Mouse (Mus musculus) ovary, postnatal 36 days (tissue): ENCODE data around the gene Robo1.

ENCODE experiments used
- DNase-seq: peaks from one replicate; pipeline ENCODE4 v3.0.0; 2022; ENCODE audit warnings: low spot score, mixed read lengths

Gene Robo1

DNA sequence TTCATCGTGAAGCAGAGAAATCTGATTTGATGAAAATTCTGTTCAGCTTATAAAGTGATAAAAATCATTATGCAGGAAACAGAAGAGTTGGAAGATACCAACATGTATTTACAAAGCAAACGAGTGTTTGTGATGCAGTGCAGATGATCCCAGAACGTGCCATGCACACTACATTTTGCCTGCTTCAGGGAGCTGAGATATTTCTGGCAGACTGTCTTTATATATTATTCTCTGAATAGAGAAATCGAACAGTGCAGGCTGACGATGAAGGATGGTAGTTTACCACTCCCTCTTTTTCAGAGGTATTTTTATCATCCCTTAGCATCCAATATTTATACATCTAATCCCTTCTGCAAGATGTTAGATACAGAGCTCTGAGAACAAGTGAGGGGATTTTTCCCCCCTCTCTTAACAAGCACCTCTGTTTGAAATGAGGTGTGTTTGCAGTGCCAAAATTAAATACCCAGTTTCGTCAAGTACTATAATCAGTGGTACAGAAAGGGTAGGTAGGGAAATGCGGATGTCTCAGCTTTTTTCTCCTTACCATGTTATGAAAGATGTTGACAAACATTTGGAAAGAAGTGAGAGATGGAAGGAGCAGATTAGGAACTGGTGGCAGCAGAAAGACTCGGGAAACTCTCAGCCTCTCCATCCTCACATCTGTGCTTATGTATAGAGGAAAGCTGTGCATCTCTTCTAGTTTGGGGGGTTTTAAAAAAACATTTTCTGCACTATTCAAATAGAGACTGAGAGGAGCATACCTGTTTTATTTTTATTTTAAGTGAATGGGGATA, at the start of gene Robo1:
Gene Robo1 (plus strand): TSS at position 770 of the 794 bp plus-strand sequence.
- DNase-seq, result no peak

DNA sequence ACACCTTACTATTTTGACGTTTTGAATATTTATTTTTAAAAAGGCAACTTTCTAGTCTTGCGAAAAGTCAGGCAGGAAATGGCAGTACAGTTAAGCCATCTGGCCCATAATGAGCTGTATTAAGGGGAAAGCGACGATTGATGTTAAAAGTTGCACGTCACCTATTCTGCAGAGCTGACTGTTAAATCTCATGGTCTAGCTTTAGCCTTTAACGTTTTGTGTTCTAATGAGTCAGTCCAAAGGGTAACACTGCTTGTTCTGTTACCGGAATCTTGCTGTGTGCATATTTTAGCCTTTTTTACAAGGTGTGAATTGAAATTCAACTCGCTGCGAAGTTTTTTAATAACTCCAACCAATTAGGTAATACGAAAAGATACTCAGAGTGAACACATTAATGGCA, 40.3 kb upstream of the Robo1 start:
- no peak for DNase-seq

DNA sequence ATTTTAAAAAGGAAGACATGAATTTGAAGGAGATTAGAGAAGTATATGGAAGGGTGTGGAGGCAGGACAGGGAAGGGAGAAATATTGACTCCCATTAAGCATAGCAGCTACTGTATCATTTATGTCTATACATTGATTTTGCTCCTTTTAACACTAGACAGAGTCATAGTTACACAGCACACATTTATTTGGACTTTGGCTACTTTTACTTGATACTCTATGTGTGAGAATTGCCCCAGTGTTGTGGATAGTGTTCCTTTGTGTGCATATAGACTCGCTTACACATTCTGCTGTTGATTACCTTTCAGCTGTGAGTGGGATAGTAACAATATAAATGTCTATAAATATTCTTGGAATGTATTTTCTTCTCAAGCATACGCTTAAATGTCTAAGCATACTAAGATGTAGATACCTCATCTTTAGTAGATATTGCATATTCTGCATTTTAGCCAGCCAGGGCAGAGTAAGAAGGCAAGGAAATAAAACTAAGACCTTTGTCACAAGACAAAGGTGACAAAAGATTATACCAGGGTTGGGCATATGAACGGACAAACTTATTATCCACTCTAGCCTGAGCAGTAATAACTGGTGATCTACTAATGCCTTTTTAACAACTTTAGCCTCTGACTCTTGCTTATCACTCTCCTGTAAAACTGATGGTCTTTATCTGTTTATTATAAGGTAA, 31.6 kb upstream of the Robo1 start:
- DNase-seq, result no peak

DNA sequence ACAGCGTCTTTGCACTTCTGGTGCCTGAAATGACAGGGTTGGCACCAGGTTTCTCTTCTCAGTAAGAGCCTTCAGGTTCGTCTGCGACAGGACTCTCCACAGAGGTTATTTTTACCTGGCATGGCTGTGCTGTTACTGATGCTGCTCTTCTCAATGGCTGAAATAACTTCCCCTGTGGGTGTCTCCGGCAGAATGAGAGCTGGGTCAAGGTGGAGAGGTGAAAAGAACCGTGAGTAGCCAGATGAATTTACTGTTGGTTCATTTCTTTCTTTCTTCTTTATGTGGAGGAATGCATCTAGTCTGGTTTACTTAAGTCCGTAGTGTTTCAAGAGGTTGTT, 194 bp downstream of the Robo1 start:
- DNase-seq, result no peak

DNA sequence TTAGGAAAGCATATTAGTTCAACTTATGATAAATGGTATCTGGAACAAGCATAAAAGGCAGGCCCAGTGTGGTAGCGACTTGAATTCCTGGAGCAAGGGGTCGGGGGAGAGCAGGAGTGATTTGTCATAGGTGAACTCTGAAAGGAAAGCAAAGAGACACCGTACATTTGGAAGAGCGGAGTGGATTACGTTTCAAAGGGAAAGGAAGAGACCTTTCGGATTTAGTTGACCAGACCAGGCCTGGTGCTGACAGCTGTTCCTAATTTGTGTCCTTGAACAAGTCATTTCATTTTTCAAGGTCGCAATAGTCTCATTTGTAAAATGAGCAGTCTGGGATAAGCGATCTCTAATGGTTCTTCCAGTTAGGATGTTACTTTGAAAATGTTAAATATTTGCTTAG, 19.2 kb downstream of the Robo1 start:
- DNase-seq, result no peak

DNA sequence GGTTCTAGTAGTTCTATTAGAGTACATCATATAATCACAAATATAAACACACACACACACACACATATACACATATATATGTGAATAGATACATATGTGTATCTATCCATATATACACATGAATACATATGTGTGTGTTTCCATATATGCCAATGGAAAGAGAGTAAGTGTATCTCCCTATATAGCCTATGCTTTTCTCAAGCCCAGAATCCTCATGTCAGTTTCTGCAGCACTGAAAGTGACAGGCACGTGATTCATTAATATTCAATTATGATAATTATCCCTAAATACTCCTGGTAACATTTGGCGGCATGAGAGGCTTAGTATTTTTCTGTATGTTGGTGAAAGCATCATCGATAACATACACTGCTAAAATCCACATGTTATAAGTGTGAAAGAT, 20.5 kb downstream of the Robo1 start:
- DNase-seq, result no peak

DNA sequence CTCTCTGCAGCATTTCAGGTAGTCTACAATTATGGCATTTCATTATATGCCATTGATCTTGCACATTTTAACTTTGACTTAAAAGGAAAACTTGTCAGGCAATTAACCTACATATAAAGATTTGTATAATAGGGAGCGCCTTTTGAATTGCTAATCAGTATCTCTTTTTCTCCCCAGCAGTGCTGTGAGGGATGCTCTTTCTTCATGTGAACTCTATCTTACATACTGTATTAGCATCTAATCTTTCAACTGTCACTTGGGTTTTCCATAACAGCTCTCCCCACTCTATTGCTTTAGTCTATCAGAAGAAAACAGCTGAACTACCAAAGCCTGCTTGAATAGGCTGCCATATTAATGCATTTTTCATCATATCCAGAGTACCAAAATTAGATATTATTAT, 29.7 kb downstream of the Robo1 start:
- DNase-seq, result no peak

DNA sequence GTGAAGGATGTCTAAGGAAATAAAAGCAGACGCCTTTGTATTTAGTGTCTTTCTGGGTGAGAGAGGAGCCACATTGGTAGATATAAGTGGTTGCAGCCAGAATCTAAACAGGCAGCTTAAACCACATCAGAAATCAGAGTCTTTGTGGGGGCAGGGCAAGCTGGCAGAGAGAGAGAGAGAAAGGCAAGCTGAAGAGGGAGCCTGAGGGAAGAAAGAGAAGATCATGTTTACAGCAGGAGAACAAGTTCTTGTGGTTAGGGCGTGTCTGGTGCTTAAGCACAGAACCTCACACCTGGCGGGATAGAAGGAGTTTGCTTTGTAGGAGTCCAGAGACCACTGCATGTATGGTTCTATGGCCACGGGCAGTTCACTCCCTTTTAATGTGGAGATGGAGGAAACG, 42.3 kb downstream of the Robo1 start:
- no peak for DNase-seq

DNA sequence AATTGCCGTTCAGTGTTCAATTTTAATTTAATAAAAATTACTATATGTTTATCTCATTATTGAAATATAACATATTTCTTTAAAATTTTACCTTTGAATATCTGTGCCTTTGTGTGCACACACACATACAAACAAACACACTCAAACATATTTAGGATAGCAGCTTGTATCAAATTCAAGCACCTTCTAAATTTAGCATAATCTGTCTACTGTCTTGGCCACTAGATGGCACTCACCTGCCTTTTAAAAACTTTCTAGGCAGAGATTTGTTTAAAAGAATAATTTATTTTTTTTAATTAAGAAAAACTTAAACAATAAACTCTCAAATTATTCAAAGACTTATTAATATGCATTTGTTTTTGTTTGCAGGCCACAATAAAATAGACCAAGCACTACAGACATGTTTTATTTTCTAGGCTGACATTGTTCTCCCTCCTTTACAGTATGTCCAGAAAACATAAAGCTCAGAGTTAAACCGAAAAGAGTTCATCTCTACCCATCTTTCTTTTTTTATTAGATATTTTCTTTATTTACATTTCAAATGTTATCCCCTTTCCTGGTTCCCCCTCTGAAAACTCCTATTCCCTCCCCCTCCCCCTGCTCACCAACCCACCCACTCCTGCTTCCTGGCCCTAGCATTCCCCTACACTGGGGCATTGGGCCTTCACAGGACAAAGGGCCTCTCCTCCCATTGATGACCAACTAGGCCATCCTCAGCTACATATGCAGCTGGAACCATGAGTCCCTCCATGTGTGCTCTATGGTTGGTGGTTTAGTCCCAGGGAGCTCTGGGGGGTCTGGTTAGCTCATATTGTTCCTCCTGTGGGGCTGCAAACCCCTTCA, 48.6 kb downstream of the Robo1 start:
- no peak for DNase-seq

DNA sequence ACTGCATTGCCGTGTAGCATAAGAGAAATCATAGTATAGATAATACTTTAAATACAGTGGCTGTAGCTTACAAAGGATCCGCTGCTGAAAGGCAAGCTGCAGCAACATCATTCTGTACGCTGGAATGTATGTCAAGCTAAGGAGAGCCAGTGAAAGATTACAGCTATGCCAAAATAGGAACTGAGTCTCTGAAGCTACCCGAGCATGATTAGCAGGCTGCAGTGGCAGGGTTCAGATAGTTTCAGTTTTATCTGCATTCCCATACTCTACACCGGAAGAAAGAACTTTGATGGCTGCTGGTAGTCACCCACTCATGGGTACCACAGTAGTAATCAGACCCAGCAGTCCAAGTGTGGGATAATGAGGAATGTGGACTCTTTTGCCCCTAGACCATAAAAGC, 68.8 kb downstream of the Robo1 start:
- no peak for DNase-seq

DNA sequence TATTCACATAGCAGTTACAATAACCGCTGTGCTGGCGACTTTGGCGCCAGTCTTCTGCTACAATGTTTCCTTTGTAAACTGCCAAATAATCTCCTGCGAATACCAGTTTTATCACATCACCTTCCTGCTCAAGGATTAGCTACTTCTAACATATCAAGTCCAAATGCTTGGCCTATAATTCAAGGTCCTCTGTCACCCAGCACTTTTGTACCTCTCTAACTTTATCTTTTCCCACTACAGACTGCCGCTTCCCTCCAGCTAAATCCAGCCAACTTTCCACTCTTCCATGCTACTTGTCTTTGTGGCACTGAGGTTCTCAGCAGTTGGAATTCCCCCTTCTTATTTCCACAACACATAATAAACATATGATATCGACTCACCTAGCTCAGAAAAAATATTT, 73.7 kb downstream of the Robo1 start:
- no peak for DNase-seq

DNA sequence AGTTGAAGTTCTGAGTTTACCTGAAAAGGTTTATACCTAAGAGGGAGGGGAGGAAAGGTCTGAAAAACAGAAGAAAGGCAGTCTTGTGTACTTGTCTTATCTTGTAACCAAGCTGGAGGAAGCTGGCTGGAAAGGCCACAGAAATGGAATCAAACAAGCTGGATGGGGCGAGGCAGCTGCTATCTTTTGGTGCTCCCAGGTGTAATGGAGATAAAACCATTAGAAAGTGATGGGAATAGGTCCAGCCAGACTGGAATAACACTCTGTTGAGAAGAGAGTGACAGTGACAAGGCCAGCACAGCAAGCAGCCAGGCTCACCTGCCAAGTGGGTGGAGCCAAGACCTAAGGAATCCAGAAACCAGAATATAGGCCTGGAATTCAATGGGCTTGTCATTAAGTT, 75.5 kb downstream of the Robo1 start:
- no peak for DNase-seq

DNA sequence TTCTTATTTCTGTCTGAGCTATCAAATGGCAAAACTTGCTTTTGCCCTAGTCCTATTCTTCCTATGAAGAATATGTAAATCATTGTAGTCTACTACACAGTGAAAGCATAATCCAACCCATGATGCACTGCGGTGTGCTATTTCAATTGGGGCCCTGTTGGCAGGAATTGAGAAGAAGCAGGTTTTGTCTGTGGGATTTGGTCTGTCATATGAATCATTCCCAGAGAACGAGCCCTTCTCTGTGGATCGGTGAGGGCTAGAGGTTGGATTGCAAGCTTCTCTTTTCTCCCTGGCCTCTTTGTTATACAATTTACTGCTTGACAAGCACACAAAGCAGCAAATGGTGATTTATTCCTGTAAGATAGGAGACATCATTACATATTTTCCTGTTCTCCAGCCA, 85.4 kb downstream of the Robo1 start:
- DNase-seq, result no peak

DNA sequence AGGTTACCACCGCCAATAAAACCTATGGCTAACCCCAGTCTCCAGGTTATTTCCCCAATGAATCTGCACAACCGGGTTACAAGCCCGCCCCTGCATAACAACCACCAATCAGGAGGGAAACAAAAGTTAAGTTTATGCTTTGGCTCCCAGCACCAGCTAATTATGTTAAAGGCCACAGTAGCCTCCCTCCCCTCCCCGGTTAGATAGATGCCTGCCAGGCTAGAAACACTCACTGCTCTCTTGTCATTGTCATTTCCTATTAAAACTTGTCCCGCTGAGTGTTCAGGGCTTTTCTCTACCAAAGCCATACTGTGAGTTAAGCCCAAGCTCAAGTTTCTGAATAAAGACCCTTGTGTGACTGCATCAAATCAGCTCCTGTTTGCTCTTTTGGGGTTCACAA, 90.7 kb downstream of the Robo1 start:
- DNase-seq, result no peak

DNA sequence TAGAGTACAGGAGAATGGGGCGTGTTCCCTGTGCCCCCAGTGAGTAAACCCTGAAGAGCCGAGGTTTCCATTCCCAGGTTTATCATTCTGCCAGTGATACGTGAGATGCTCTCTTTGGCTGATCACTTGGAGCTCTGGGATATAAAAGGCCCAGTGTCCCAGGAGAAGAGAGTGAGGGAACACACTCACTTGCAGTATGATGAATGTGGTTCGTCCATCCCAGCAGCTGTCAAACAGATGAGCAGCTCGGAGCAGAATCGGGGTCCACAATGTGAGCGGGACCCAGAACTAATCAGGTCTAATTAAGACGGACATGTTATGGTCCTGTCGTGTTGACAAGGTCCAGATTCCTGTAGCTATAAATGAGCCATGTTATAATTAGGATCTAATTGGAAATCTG, 94.3 kb downstream of the Robo1 start:
- DNase-seq, result no peak

DNA sequence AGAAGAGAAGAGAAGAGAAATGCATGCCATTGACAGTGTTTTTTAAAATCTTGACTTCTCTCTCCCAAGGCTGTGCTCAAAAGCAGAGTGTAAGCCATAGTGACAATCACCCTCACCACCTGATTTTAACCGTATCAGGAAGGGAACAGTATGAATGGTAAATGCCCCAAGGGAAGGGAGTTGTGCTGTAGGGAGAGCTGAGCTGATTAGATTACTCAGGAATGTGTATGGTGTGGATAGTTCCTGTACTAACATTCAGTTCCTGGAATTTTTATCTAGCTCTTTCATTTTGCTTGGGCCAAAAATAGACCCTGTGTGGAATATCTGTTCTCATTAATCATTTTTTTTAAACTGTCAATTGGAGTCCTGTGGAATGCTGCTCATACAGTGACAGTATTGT, 101.7 kb downstream of the Robo1 start:
- DNase-seq, result no peak

DNA sequence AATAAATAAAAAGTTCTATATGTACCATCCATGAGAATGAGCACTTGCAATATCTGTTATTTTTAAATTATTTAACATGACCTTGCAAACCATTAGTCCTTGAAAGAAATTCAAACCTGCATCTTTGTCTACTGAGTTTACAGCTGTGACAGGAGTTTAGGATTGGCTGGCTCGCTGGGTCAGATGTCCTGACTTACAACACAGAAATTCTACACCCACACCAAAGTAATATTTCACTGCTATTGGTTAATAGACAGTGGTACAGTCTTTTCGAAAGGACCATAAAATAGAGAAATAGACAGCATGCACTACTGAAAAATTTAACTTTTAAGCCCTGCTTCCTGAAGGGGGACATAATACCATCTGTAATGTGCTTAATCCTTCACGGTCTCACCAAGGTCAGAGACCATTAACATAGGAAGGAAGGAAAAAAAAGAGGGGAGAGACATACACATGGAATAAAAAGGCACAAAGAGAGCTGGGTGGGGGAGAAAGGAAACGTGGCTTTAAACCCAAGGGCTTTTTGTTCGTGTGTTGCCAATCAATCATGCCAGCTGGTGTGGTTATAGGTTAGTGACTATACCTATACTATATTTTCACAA, 103.7 kb downstream of the Robo1 start:
- DNase-seq, result no peak

DNA sequence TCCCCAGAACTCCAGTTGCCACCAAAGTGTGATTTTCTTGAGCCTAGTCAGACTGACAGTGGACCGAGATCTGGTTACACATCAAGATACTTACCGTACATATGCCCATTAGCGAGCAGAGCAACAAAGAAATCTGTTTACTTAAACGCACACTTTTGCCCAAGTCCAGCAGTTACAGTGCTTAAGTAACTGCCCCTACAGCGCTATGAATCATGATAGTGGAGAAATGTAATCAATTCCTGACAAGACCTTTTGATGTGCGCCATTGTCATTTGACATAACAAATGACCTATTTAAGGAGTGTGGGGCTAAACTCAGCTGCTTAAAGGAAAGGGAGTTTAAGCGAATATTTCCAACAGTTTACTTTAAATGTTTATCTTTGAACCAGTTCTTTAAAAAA, 104.8 kb downstream of the Robo1 start:
- DNase-seq, result no peak

DNA sequence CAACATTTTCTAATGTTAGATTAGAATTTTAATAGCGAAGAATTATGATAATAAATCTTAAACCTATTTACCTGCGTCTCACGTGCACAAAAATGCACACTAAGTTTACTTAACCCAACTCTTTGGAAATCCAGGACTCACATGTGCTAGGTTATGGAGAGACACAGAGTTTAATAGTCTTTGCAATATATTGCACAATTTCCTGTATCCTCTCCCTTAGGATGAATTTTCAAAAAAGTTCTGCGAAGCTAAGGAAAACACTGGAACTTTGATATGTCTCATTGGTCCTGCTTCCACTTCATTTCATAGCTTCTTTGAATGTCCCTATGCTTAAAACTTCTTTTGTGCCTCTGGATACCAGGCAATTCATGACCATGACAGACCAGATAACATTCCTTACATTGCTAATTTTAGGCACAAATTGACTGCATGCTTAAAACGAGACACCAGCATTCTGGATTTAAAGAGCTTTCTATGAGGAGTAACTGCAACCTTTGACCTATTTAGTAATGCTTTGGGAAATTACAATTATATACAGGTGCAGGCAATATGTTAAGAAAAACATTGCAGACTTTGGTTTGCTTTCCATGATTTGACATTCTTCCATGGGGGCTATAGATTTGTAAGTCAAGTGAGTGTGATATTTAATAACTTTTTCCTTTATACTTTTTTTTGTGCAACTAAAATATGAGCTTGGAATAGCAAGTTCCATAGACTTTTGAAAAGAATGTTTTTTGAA, 111.4 kb downstream of the Robo1 start:
- DNase-seq, result no peak

DNA sequence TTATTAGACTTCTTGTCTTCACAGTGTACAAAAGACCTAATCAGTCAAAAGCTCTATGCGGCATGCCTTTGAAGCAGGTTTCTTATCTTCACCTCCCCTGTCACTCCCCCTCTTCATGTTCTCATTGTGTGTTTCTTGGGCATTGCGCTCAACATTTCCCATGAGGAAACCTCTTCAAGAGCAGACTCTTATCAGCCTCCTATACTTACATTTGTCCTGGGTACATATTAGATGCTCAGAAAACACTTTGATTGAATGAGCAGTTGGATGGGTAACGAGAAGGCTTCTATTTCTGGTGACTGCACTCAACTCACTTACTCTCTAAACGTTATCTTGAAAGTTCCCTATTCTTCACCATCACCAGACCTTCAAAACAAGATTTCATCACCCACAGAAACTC, 114.3 kb downstream of the Robo1 start:
- DNase-seq, result no peak

DNA sequence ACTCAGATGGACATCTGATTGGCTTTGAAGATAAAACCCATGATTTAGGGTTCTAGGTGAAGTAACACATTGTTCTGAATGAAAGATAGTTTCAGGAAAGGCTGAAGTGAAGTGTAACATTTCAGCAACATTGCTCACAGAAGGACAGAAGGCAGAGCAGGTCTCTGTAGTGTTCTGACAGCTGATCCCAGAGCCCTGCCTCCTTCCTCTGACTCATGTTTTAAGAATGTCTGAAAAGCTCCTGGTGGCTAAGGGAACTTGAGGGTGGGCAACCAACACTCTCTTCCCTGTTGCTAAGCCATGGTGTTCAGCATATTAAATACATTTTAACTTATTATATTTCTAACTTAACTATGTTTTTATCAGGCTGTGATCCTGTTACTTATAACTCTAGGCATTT, 126.3 kb downstream of the Robo1 start:
- no peak for DNase-seq
